Mouse (Mus musculus) embryonic facial prominence, embryonic 15.5 days (tissue): ENCODE measurements around the gene Iqsec1. TPM values are rescaled to one million over a fixed set of nuclear protein-coding genes. Genes with fewer than 3 reads are reported as not detected.

Source experiments
- ATAC-seq: fragments of 200-750 bp; cut with Nextera tagmentation; 2 replicates; pipeline ENCODE4 v1.8.0; 2017; ENCODE audit warnings: low read depth, moderate TSS enrichment; ENCODE audit not compliant: insufficient number of reproducible peaks, low FRiP score, low TSS enrichment
- H3K27ac ChIP-seq: fragments of 300-500 bp; sonication (generic); replicated peaks from 2 replicates; pipeline ENCODE4 v1.5.1; 2015; ENCODE audit warnings: mild to moderate bottlenecking, inconsistent platforms
- H3K27me3 ChIP-seq: fragments of 300-500 bp; sonication (generic); 2 replicates; pipeline ENCODE4 v1.6.1; 2015; ENCODE audit warnings: inconsistent platforms
- H3K36me3 ChIP-seq: fragments of 300-500 bp; sonication (generic); 2 replicates; pipeline ENCODE4 v1.6.1; 2015; ENCODE audit warnings: mild to moderate bottlenecking, inconsistent platforms
- H3K4me1 ChIP-seq: fragments of 300-500 bp; sonication (generic); 2 replicates; pipeline ENCODE4 v1.6.1; 2015; ENCODE audit warnings: inconsistent platforms
- H3K4me2 ChIP-seq: fragments of 300-500 bp; sonication (generic); replicated peaks from 2 replicates; pipeline ENCODE4 v1.6.1; 2015; ENCODE audit warnings: mild to moderate bottlenecking, inconsistent platforms
- H3K4me3 ChIP-seq: fragments of 300-500 bp; sonication (generic); replicated peaks from 2 replicates; pipeline ENCODE4 v1.5.1; 2015; ENCODE audit warnings: mild to moderate bottlenecking, inconsistent platforms
- H3K9ac ChIP-seq: fragments of 300-500 bp; sonication (generic); 2 replicates; pipeline ENCODE4 v1.6.1; 2015; ENCODE audit warnings: inconsistent platforms
- H3K9me3 ChIP-seq: fragments of 300-500 bp; sonication (generic); replicated peaks from 2 replicates; pipeline ENCODE4 v1.6.1; 2016; ENCODE audit warnings: inconsistent platforms
- WGBS: fragments of 180-500 bp; shearing (Covaris S2); methylation state at CpG from one replicate; pipeline ENCODE4 v1.1.7; 2015; 5-methylcytosine and 5-hydroxymethylcytosine counted together
- polyA plus RNA-seq: library from polyadenylated mRNA; unstranded; fragments of >200 nt; fragmentation: Nextera tagmentation; extraction: Ambion mirVana; gene quantifications from 2 replicates; pipeline ENCODE4 v1.2.1, GENCODE M21; 2015

Gene Iqsec1
- polyA plus RNA-seq, 1 experiment from 2014 or later = 11.4 TPM

DNA sequence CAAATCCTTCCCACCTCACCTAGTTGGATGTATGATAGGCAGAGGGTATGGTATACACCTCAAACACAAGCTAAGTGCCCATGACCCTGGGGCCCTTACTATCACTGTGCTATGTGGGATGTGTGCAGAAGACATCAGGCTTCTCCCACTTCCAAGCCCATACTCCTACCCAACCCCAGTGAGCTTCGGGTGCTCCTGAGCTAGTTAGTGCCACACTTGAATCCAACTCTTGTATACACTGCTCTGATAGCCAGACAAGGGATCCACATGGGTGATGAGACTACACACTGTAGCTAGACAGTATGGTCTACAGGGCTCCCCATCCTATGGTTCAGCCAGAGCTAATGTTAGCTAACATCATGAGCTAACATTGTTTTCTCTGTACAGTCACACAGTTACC, 102.9 kb downstream of the Iqsec1 start:
- H3K9ac ChIP-seq = no peak overlapping the region
- no peak for ATAC-seq
- H3K27me3 ChIP-seq = no peaks in the 10 kb centered on the region
- H3K4me2 ChIP-seq = no peak overlapping the region
- no peak overlapping the region for H3K27ac ChIP-seq
- H3K9me3 ChIP-seq = no peaks in the 10 kb centered on the region
- H3K4me3 ChIP-seq = no peak overlapping the region
- no peaks in the 10 kb centered on the region for H3K4me1 ChIP-seq
- WGBS = 90% methylated on average over 1 of the region's 1 CpGs
- H3K36me3 ChIP-seq = no peaks in the 10 kb centered on the region

DNA sequence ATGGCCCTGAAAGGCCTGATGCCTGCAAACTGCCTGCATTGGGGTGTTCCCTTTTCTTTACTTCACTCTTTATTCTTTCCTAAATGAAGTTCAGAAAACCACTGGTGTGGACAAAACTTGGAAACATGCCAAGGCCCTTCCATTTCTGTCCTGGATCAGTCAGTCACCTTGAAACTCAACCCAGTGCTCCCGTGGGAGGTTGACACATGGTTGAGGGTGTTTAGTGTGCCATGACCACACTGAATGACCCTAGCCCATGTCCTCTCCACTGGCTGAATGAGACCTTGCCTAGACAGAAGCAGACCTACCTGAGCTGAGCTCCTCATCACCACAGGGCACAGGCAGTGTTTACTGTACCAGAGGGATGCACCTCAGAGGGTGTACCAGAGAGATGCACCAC, 103.9 kb downstream of the Iqsec1 start:
- Histone ChIP-seq H3K27ac (no peak overlapping the region), H3K4me2 (no peak overlapping the region), H3K4me1 (no peaks in the 10 kb centered on the region), H3K9ac (no peak overlapping the region), H3K4me3 (no peak overlapping the region), H3K9me3 (no peaks in the 10 kb centered on the region), H3K27me3 (no peaks in the 10 kb centered on the region), H3K36me3 (no peaks in the 10 kb centered on the region)
- 53% methylated on average over 1 of the region's 1 CpGs for WGBS
- ATAC-seq = no peak

DNA sequence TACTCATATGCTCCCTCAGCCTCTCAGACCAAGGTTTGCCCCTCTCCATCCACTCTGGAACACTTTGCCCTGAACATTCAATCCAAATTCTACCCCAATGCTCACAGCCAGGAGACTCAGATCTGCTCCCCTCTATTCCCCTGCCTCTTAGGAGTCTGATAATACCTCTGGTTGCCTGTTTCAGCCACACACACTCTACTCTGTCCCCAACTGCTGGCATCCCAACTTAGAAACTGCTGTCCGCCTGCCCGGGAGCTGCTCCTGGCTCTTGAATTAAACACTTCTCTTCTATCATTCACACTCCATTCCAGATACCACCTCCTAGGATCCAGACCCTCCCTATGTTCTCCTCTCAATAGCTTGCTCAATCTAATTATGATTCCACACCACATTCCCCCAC, 107.5 kb downstream of the Iqsec1 start:
- 80% methylated on average over 2 of the region's 2 CpGs for WGBS
- no peak overlapping the region for H3K4me2 ChIP-seq
- H3K36me3 ChIP-seq = no peaks in the 10 kb centered on the region
- no peak overlapping the region for H3K4me3 ChIP-seq
- no peak overlapping the region for H3K27ac ChIP-seq
- no peaks in the 10 kb centered on the region for H3K4me1 ChIP-seq
- no peak overlapping the region for H3K9ac ChIP-seq
- H3K9me3 ChIP-seq = no peaks in the 10 kb centered on the region
- ATAC-seq = no peak
- H3K27me3 ChIP-seq = no peaks in the 10 kb centered on the region

DNA sequence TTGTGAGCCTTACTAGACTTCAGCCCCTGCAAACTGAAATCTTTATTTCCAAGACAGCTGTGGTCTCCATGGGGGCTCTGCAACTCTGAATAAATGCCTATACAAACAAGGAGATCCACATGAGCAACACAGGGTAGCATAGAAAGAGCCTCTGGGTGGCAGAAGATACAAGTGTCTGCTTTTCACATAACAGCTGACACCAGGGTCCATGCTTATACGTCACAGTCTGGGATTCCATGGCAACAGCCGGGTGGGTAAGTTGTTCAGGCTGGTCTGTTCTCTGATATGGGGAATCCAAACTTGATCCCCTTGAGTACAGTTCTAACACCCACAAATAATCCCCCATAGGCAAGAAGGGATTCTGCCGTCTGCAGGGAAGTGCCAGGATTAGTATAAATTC, 108.1 kb downstream of the Iqsec1 start:
- no peak overlapping the region for H3K9ac ChIP-seq
- ATAC-seq = no peak
- H3K4me1 ChIP-seq = no peaks in the 10 kb centered on the region
- H3K27ac ChIP-seq = no peak overlapping the region
- no peaks in the 10 kb centered on the region for H3K27me3 ChIP-seq
- no peaks in the 10 kb centered on the region for H3K9me3 ChIP-seq
- no peak overlapping the region for H3K4me2 ChIP-seq
- H3K4me3 ChIP-seq = no peak overlapping the region
- no peaks in the 10 kb centered on the region for H3K36me3 ChIP-seq
- 31% methylated on average over 3 of the region's 3 CpGs for WGBS

DNA sequence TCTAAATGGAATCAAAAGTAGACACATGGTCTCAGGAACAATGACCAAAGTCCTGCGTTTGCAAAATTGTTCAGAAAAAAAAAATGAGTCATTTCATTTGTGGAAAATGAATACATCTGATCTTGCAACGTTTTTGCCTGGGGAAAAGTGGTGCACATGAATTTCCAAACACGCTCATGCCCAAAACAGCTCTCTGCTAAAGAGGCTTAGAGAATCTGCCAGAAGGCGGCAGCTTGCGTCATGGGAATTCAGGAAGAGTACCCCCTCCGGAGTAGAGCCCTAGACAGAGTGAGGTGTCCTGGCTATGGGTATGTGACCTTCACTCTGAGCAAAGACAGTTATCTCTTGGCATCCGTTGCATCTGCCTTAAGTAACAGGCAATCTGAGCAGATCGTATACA, 116.9 kb downstream of the Iqsec1 start:
- no peaks in the 10 kb centered on the region for H3K9me3 ChIP-seq
- no peak overlapping the region for H3K4me2 ChIP-seq
- no peak for ATAC-seq
- no peaks in the 10 kb centered on the region for H3K36me3 ChIP-seq
- no peak overlapping the region for H3K27ac ChIP-seq
- H3K9ac ChIP-seq = no peak overlapping the region
- H3K27me3 ChIP-seq = no peaks in the 10 kb centered on the region
- 68% methylated on average over 8 of the region's 8 CpGs for whole genome bisulfite sequencing
- no peaks in the 10 kb centered on the region for H3K4me1 ChIP-seq
- H3K4me3 ChIP-seq = no peak overlapping the region

DNA sequence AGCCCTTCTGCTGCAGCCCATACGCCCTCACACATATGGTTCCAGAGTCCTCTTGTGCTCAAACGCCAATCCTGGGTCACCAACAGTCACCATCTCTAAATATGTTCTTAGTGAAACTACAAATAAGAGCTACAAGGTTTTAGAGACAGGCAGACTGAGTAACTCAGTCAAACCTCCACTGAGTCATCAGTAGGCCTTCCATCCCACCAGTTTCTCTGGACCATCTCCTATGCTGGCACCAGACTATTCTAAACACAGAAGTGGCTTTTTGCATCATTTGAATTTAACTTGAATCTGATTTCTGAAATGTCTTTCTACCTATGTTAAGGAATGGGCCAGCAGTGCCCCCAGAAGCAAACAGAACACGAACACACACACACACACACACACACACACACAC, 120.5 kb downstream of the Iqsec1 start:
- no peak overlapping the region for H3K27ac ChIP-seq
- no peak overlapping the region for H3K4me2 ChIP-seq
- no peaks in the 10 kb centered on the region for H3K36me3 ChIP-seq
- 72% methylated on average over 3 of the region's 3 CpGs for WGBS
- no peak for ATAC-seq
- H3K9ac ChIP-seq = no peak overlapping the region
- no peaks in the 10 kb centered on the region for H3K4me1 ChIP-seq
- H3K4me3 ChIP-seq = no peak overlapping the region
- no peaks in the 10 kb centered on the region for H3K9me3 ChIP-seq
- no peaks in the 10 kb centered on the region for H3K27me3 ChIP-seq

DNA sequence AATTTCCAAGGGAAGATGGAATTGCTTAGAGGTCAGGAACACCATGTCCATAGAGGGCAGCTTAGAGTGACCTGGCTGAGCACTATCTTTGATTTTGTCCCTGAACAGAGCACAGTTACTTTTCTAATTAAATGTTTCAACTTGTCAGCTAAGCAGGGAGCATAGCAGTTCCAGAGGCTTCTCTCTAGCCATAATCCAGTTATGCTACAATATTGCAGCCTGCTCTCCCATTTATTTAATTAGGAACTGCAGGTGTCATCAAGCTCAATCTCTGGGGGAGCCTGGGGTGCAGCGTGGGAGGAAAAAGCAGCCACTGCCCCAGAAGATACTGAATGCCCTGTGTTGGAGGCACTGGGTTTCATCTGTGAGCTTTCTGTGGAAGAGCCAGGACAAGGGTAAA, 127.1 kb downstream of the Iqsec1 start:
- H3K27ac ChIP-seq = no peak overlapping the region
- H3K4me2 ChIP-seq = no peak overlapping the region
- H3K4me1 ChIP-seq = no peaks in the 10 kb centered on the region
- no peaks in the 10 kb centered on the region for H3K27me3 ChIP-seq
- ATAC-seq = no peak
- H3K9me3 ChIP-seq = no peaks in the 10 kb centered on the region
- H3K36me3 ChIP-seq = no peaks in the 10 kb centered on the region
- no peak overlapping the region for H3K9ac ChIP-seq
- H3K4me3 ChIP-seq = no peak overlapping the region
- 86% methylated on average over 1 of the region's 1 CpGs for WGBS

DNA sequence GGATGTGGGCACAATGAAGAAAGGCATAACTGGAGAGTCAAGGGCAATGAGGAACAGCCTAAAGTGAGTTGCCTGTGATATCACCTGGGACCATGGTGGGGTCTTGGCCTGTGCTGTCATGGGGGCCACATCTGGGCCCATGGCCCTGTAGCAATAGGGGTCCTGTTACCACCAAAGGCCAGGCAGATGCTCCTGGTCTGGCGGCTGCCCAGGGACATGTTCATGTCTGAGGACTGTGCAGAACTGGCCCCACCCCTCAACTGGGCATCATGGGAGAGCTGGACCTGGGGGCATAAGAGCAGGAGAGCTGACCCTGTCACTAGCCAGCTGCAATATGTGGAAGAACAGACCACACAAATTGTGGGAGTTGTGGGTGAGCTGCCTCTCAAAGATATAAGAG, 130.6 kb downstream of the Iqsec1 start:
- H3K4me1 ChIP-seq = no peaks in the 10 kb centered on the region
- no peaks in the 10 kb centered on the region for H3K27me3 ChIP-seq
- H3K27ac ChIP-seq = no peak overlapping the region
- ATAC-seq = no peak
- no peak overlapping the region for H3K9ac ChIP-seq
- H3K4me2 ChIP-seq = no peak overlapping the region
- H3K36me3 ChIP-seq = no peaks in the 10 kb centered on the region
- WGBS = 83% methylated on average over 1 of the region's 1 CpGs
- H3K4me3 ChIP-seq = no peak overlapping the region
- H3K9me3 ChIP-seq = no peaks in the 10 kb centered on the region

DNA sequence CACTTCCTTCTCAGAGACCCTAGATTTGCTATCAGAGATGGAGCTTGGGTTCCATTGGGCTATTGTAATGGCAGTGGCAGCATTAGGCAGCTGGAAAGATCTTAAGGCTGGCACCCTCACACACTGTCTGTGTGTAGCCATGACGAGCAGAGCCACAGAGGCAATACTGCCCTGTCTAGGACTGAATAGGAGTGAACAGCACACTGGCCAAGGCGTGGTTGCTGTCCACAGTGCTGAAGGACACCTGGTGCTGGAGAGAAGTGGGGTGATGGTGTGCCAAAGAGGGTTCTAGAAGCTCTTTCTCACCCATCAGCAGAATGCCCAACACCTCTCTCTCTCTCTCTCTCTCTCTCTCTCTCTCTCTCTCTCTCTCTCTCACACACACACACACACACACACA, 136.1 kb downstream of the Iqsec1 start:
- Histone ChIP-seq H3K4me2 (no peak overlapping the region), H3K4me1 (no peaks in the 10 kb centered on the region), H3K27me3 (no peaks in the 10 kb centered on the region), H3K9me3 (no peaks in the 10 kb centered on the region), H3K4me3 (no peak overlapping the region), H3K9ac (no peak overlapping the region), H3K27ac (no peak overlapping the region), H3K36me3 (no peaks in the 10 kb centered on the region)
- 22% methylated on average over 2 of the region's 2 CpGs for WGBS
- no peak for ATAC-seq

DNA sequence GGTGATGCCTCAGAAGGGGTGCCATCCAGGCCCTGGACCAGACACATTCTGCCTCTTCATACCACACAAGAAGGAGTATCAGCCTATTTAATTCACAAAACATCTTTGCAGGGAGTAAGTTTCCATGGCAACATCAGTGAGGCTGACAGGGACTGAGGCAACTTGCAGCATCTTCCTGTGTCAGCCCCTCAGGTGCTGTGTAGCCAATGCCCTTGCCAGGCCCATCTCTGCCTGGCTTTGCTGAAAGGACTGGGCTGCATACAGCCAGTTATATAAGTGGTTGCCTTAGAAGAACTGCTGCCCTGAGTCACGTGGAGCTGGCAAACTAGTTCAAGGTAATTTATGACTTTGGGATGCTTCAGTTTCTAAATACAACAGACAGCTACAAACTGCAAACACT, 140.4 kb downstream of the Iqsec1 start:
- Histone ChIP-seq H3K27me3 (no peaks in the 10 kb centered on the region), H3K36me3 (no peaks in the 10 kb centered on the region), H3K9me3 (no peaks in the 10 kb centered on the region), H3K4me1 (no peaks in the 10 kb centered on the region), H3K27ac (no peak overlapping the region), H3K4me3 (no peak overlapping the region), H3K9ac (no peak overlapping the region), H3K4me2 (no peak overlapping the region)
- no peak for ATAC-seq
- WGBS = 60% methylated on average over 1 of the region's 1 CpGs

DNA sequence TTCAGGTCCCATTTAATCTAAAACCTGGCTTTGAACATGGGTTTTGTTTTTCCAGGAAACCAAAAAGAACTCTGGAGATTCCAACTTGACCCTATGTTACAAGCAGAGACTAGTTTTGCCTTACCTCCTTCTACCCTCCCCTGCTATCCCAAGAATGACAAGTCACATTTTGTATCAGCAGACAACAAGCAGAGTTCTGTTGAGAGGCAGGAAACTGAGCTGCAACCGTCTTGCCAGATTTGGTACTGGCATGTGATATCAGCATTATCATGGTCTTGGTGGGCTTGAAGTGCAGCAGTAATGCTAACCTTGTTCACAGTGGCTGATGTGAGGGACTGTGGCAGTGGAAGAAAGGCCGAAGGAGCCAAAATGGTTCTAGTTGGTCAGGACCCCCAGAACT, 141.0 kb downstream of the Iqsec1 start:
- WGBS = 67% methylated on average over 2 of the region's 2 CpGs
- no peaks in the 10 kb centered on the region for H3K9me3 ChIP-seq
- no peak overlapping the region for H3K4me3 ChIP-seq

DNA sequence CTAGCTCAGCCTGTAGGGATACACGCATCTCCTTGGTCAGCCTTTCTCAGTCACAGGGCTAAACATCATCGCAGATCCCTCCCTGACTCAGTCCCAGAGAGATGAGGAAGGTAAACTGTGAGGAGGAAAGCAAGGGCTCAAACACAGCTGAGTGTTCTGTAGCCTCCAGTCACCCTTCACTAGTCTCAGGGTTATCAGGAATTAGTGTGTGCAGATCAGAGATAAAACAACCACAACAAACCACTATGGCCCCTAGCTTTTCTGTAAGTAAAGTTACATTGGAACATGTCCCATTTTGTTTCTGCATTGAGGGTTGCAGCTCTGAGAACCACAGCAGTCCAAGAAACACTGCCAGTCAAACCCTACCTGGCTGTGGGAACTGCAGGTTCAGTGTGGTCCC, 148.5 kb downstream of the Iqsec1 start:
- WGBS = 93% methylated on average over 2 of the region's 2 CpGs
- Histone ChIP-seq H3K4me2 (no peak overlapping the region), H3K9me3 (no peaks in the 10 kb centered on the region), H3K9ac (no peak overlapping the region), H3K27me3 (no peaks in the 10 kb centered on the region), H3K4me3 (no peak overlapping the region), H3K4me1 (no peaks in the 10 kb centered on the region), H3K36me3 (no peaks in the 10 kb centered on the region), H3K27ac (no peak overlapping the region)
- no peak for ATAC-seq

More for the DNA sequence above, 141.0 kb downstream of the Iqsec1 start:
- H3K27ac ChIP-seq = no peak overlapping the region
- no peaks in the 10 kb centered on the region for H3K4me1 ChIP-seq
- H3K4me2 ChIP-seq = no peak overlapping the region
- no peak overlapping the region for H3K9ac ChIP-seq
- H3K27me3 ChIP-seq = no peaks in the 10 kb centered on the region
- no peaks in the 10 kb centered on the region for H3K36me3 ChIP-seq
- no peak for ATAC-seq
